Mouse (Mus musculus) G1E (cell line): ENCODE measurements around the gene Cel. TPM values are rescaled to one million over a fixed set of nuclear protein-coding genes. Genes with fewer than 3 reads are reported as not detected.

Experiments used
- ATAC-seq: 2 replicates; pipeline ENCODE4 v1.8.0; 2016; ENCODE audit warnings: mild to moderate bottlenecking; ENCODE audit not compliant: insufficient number of reproducible peaks, poor library complexity, low FRiP score, severe bottlenecking; ENCODE audit errors: extremely low read depth
- DNase-seq: peaks from one replicate; pipeline ENCODE4 v3.0.0; 2012; ENCODE audit warnings: low spot score
- H3K27me3 ChIP-seq: 2 replicates; pipeline ENCODE4 v1.6.1; 2012; ENCODE audit warnings: mild to moderate bottlenecking, low read length, inconsistent platforms; ENCODE audit not compliant: insufficient read depth
- H3K36me3 ChIP-seq: replicated peaks from 2 replicates; pipeline ENCODE3; 2012; ENCODE audit warnings: mild to moderate bottlenecking, inconsistent platforms
- H3K4me1 ChIP-seq: 2 replicates; pipeline ENCODE4 v1.6.1; 2012; ENCODE audit warnings: low read depth, low read length, inconsistent platforms, mixed read lengths; ENCODE audit not compliant: insufficient read depth
- H3K4me3 ChIP-seq: 2 replicates; pipeline ENCODE4 v1.5.1; 2012; ENCODE audit warnings: low read depth, mild to moderate bottlenecking, inconsistent platforms, low read length, moderate library complexity, mixed read lengths
- H3K9me3 ChIP-seq: replicated peaks from 2 replicates; pipeline ENCODE4 v1.6.1; 2012; ENCODE audit warnings: inconsistent platforms
- CTCF ChIP-seq: IDR thresholded peaks from 2 replicates; pipeline ENCODE4 v1.5.1; 2012; ENCODE audit warnings: low read depth, low read length, inconsistent platforms, mixed read lengths
- GATA1 ChIP-seq: IDR thresholded peaks from 2 replicates; pipeline ENCODE4 v1.6.1; 2012; ENCODE audit warnings: borderline replicate concordance, low read length, inconsistent platforms, mixed read lengths
- GATA2 ChIP-seq: IDR thresholded peaks from 2 replicates; pipeline ENCODE4 v1.6.1; 2012; ENCODE audit warnings: low read depth, low read length, inconsistent platforms, borderline replicate concordance
- POLR2AphosphoS5 ChIP-seq: IDR thresholded peaks from 2 replicates; pipeline ENCODE4 v1.6.1; 2012; ENCODE audit warnings: low read depth, low read length, inconsistent platforms; ENCODE audit not compliant: insufficient replicate concordance
- TAL1 ChIP-seq: conservative IDR thresholded peaks from 2 replicates; pipeline ENCODE4 v1.6.1; 2012; ENCODE audit warnings: low read depth, low read length, inconsistent platforms, mixed read lengths
- polyA plus RNA-seq: library from polyadenylated mRNA; stranded (reverse); fragments of >175 nt; gene quantifications from 2 replicates; pipeline ENCODE4 v1.2.3, GENCODE M21; 2012
- total RNA-seq, 2 experiments: library from RNA; stranded (forward) in 1 of 2; stranded (reverse) in 1 of 2; fragments of 200-1000 nt in 1 of 2; fragments of >200 nt in 1 of 2; fragmentation: Nextera tagmentation in 1 of 2; gene quantifications; 2 replicates each; pipeline ENCODE4 v1.2.3; 2014 to 2017

Gene Cel
- total and polyA plus RNA-seq, 3 experiments, result not detected

DNA sequence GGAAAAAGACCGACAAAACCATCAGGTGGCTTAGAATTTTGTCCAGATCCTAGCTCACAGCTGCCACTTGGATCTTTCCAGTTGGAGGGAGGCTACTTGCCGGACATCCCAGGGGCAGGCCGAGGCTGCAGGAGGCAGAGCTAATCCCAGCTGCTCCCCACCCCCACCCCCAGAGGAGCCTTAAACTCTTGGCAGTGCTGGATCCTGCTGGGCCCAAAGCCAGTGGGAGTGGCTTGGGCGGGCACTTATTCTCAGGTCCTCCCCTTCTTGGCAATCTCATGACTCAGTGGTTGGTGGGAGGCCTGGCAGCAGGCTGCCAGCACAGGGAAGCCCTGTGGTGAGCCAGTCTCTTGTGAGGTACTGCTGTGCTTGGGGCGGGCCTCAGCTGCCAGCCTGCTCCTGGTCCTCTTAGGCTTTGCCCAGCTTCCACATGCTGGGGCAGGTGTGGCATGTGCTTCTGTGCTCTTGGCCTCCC is 39.5 kb downstream of the Cel start:
- no peak for ATAC-seq
- H3K4me1 ChIP-seq, result peaks cover 5% of the 10 kb centered on the region
- no peak for DNase-seq
- H3K9me3 ChIP-seq, result no peaks in the 10 kb centered on the region
- H3K36me3 ChIP-seq, result no peaks in the 10 kb centered on the region
- H3K27me3 ChIP-seq, result peaks cover 41% of the 10 kb centered on the region
- TF ChIP-seq CTCF (no peak), GATA2 (no peak), GATA1 (no peak), TAL1 (no peak), POLR2AphosphoS5 (no peak)
- H3K4me3 ChIP-seq, result no peak overlapping the region

- no peak for DNase-seq
- ATAC-seq, result no peak
- Histone ChIP-seq H3K4me3 (no peak overlapping the region), H3K27me3 (peaks cover 30% of the 10 kb centered on the region; the same call in 1 of the 2 replicates), H3K9me3 (no peaks in the 10 kb centered on the region), H3K36me3 (no peaks in the 10 kb centered on the region), H3K4me1 (peaks cover 10% of the 10 kb centered on the region)
- TF ChIP-seq TAL1 (no peak), GATA2 (no peak), CTCF (no peak), GATA1 (no peak), POLR2AphosphoS5 (no peak)
Observed at GRCm38 (mm10) chr2:28522166-28522565, 41.0 kb downstream of the Cel start.

GRCm38 (mm10) chr2:28521571-28522151 is 41.5 kb downstream of the Cel start:
- H3K9me3 ChIP-seq, result no peaks in the 10 kb centered on the region
- H3K36me3 ChIP-seq, result no peaks in the 10 kb centered on the region
- H3K4me1 ChIP-seq, result peaks cover 10% of the 10 kb centered on the region
- peaks cover 29% of the 10 kb centered on the region; the same call in 1 of the 2 replicates for H3K27me3 ChIP-seq
- ATAC-seq, result no peak
- H3K4me3 ChIP-seq, result no peak overlapping the region
- DNase-seq, result no peak
- TF ChIP-seq POLR2AphosphoS5 (no peak), CTCF (no peak), TAL1 (no peak), GATA2 (no peak), GATA1 (no peak)

DNA sequence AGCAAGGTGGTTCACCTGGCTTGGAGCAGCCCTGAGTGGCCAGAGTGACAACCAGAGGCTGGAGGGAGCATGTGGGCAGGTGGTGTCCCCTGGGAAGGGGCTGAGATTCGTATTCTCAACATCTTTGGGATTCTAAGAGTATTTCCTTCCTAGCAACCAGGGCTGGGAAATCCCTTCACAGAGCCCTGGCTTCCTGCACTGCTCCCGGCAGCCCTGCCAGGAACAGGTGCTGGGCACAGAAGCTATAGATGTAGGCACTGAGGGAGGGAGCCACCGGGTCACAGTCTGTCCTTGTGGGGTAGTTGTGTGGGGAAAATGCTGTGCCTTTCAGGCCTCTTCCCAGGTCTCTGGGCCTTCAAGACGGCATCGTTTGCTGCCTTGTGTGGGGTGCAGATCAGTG is 42.6 kb downstream of the Cel start:
- ATAC-seq (no peak), DNase-seq (no peak)
- H3K4me1 ChIP-seq, result peaks cover 8% of the 10 kb centered on the region
- no peak overlapping the region for H3K4me3 ChIP-seq
- no peaks in the 10 kb centered on the region for H3K9me3 ChIP-seq
- peaks cover 30% of the 10 kb centered on the region for H3K27me3 ChIP-seq
- no peaks in the 10 kb centered on the region for H3K36me3 ChIP-seq
- TF ChIP-seq GATA1 (no peak), CTCF (no peak), GATA2 (no peak), POLR2AphosphoS5 (no peak), TAL1 (no peak)

- Histone ChIP-seq H3K36me3 (no peaks in the 10 kb centered on the region), H3K4me1 (peaks cover 7% of the 10 kb centered on the region; the same call in 1 of the 2 replicates), H3K27me3 (peaks cover 26% of the 10 kb centered on the region), H3K4me3 (no peak overlapping the region), H3K9me3 (no peaks in the 10 kb centered on the region; the same call in 1 of the 2 replicates)
- no peak for ATAC-seq
- no peak for TF ChIP-seq TAL1
- DNase-seq, result no peak
Observed at GRCm38 (mm10) chr2:28518231-28518630, 45.0 kb downstream of the Cel start.

DNA sequence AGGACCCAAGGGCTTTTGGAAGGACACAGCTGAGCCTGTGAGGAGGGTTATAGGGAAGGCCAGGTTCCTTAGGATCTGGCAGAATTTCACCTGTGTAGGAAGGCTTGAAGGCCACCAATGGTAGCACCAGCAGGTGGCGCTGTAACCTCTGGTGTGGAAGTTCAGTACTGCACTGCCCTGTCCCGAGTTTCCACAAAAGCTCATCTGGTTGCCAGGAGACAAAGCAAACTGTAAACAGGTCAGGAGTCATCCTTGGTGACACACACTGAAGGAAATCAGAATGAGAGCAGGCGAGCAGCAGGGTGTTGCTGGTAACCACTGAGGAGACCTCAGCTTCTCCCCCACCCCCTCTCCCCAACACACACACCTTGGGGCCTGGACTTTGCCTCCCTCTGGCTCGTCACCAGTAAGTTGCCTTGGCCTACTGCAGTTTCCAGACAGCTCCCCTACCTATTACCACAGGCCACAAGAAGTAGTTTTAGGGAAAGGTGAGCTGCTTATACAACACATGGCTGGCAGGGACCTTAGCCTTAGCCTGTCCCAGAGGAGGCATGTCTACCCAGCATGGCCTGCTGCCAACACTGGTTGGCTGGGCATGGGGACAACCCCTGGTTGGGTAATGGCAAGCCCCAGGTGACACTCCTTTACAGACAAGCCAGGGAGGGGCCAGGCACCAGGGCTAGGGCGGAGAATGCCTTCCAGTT is 45.8 kb downstream of the Cel start:
- Histone ChIP-seq H3K36me3 (no peaks in the 10 kb centered on the region), H3K4me3 (no peak overlapping the region), H3K9me3 (no peaks in the 10 kb centered on the region; the same call in 1 of the 2 replicates), H3K4me1 (peaks cover 7% of the 10 kb centered on the region; the same call in 1 of the 2 replicates), H3K27me3 (peaks cover 29% of the 10 kb centered on the region)
- DNase-seq, result no peak
- peak; percentile 89 for TF ChIP-seq CTCF
- TF ChIP-seq POLR2AphosphoS5, result no peak
- ATAC-seq, result no peak
